Mouse (Mus musculus) ovary, adult 10 weeks (tissue): ENCODE results near the gene Tshz3. TPM values are rescaled to one million over a fixed set of nuclear protein-coding genes. Genes with fewer than 3 reads are reported as not detected.

Experiments
- polyA plus RNA-seq: library from polyadenylated mRNA; stranded (reverse); fragments of 350-450 nt; fragmentation: Illumina TruSeq; extraction: RNeasy Lipid Tissue Mini Kit (QIAGEN cat#74804); gene quantifications from one replicate; pipeline ENCODE4 v1.2.3, GENCODE M21; 2014

Gene Tshz3
- polyA plus RNA-seq, result 9.1 TPM

GRCm38 (mm10) chr7:36697856-36698588, at the start of gene Tshz3:
Gene Tshz3, plus strand, starts transcription at chr7:36698118.

